Mouse (Mus musculus): Measurements from ENCODE around the gene Clk1. TPM values are rescaled to one million over a fixed set of nuclear protein-coding genes. Genes with fewer than 3 reads are reported as not detected.
A peak's percentile ranks its signal among the peaks of the same experiment; 100 is the strongest.
"Not testable (repeated sequence)": the region's sequence is repeated elsewhere in the genome, so short reads cannot be mapped to it uniquely, and the experiment has no call there.

Clk1 gene
- polyA plus RNA-seq, 1 experiment from 2014 or later = 160 TPM

- no peaks in the 10 kb centered on the region for H3K27me3 ChIP-seq (replicated peaks; ENCODE audit: low read depth, poor library complexity, severe bottlenecking)
- no peaks in the 10 kb centered on the region for H3K9me3 ChIP-seq
- no peak for DNase-seq (ENCODE audit: low spot score)
- H3K4me1 ChIP-seq = peaks cover 8% of the 10 kb centered on the region; the same call in 1 of the 2 replicates
- peaks cover 83% of the 10 kb centered on the region for H3K36me3 ChIP-seq (replicated peaks)
- WGBS = 96% methylated on average over 6 of the region's 6 CpGs
- no peak overlapping the region for H3K27ac ChIP-seq (replicated peaks)
- no peak overlapping the region for H3K4me3 ChIP-seq
Measured at GRCm38 (mm10) chr1:58397731-58398130, 26.1 kb downstream of the Clk1 start.

- Histone ChIP-seq H3K9me3 (no peaks in the 10 kb centered on the region), H3K4me3 (no peak overlapping the region), H3K27ac (replicated peaks) (no peak overlapping the region), H3K27me3 (replicated peaks; ENCODE audit: low read depth, poor library complexity, severe bottlenecking) (no peaks in the 10 kb centered on the region), H3K4me1 (peaks cover 16% of the 10 kb centered on the region), H3K36me3 (replicated peaks) (peaks cover 68% of the 10 kb centered on the region)
- DNase-seq (ENCODE audit: low spot score) = no peak
- 95% methylated on average over 1 of the region's 1 CpGs for WGBS
Measured at GRCm38 (mm10) chr1:58396179-58396578, 27.7 kb downstream of the Clk1 start.

- Histone ChIP-seq H3K4me1 (peaks cover 18% of the 10 kb centered on the region), H3K36me3 (replicated peaks) (peaks cover 59% of the 10 kb centered on the region), H3K9me3 (no peaks in the 10 kb centered on the region), H3K27ac (replicated peaks) (no peak overlapping the region), H3K4me3 (no peak overlapping the region), H3K27me3 (replicated peaks; ENCODE audit: low read depth, poor library complexity, severe bottlenecking) (no peaks in the 10 kb centered on the region)
- 89% methylated on average over 3 of the region's 3 CpGs for WGBS
- no peak for DNase-seq (ENCODE audit: low spot score)
Measured at GRCm38 (mm10) chr1:58395341-58395740, 28.5 kb downstream of the Clk1 start.

- no peaks in the 10 kb centered on the region for H3K27me3 ChIP-seq (replicated peaks; ENCODE audit: low read depth, poor library complexity, severe bottlenecking)
- H3K27ac ChIP-seq (replicated peaks) = peak overlapping the region; percentile 100
- H3K9me3 ChIP-seq = no peaks in the 10 kb centered on the region
- H3K4me3 ChIP-seq = peak overlapping the region; percentile 90
- peaks cover 43% of the 10 kb centered on the region for H3K36me3 ChIP-seq (replicated peaks)
- DNase-seq (ENCODE audit: low spot score) = peak; percentile 65
- peaks cover 18% of the 10 kb centered on the region for H3K4me1 ChIP-seq
- WGBS = under 1% methylated on average over 85 of the region's 90 CpGs
Measured at GRCm38 (mm10) chr1:58393284-58394195, 30.3 kb downstream of the Clk1 start.

GRCm38 (mm10) chr1:58392652-58393283 is 31.1 kb downstream of the Clk1 start, which contains the start of gene Bzw1:
Gene Bzw1, plus strand, starts transcription at chr1:58392898.
- Histone ChIP-seq H3K4me1 (peaks cover 18% of the 10 kb centered on the region), H3K27me3 (replicated peaks; ENCODE audit: low read depth, poor library complexity, severe bottlenecking) (no peaks in the 10 kb centered on the region), H3K27ac (replicated peaks) (peak within 1 kb of the TSS; percentile 100), H3K4me3 (peak within 1 kb of the TSS; percentile 90), H3K36me3 (replicated peaks) (peaks cover 39% of the 10 kb centered on the region), H3K9me3 (no peaks in the 10 kb centered on the region)
- peak; percentile 94 for DNase-seq (ENCODE audit: low spot score)
- 0% methylated on average over 61 of the region's 61 CpGs for WGBS

GRCm38 (mm10) chr1:58392268-58392651 is 31.6 kb downstream of the Clk1 start:
- Histone ChIP-seq H3K27me3 (replicated peaks; ENCODE audit: low read depth, poor library complexity, severe bottlenecking) (no peaks in the 10 kb centered on the region), H3K27ac (replicated peaks) (peak overlapping the region; percentile 100), H3K4me1 (peaks cover 18% of the 10 kb centered on the region), H3K36me3 (replicated peaks) (peaks cover 36% of the 10 kb centered on the region), H3K4me3 (peak overlapping the region; percentile 90), H3K9me3 (no peaks in the 10 kb centered on the region)
- WGBS = 1% methylated on average over 16 of the region's 16 CpGs
- DNase-seq (ENCODE audit: low spot score) = peak; percentile 62

- H3K27ac ChIP-seq (replicated peaks) = peak overlapping the region; percentile 100
Measured at GRCm38 (mm10) chr1:58391421-58392267, 32.2 kb downstream of the Clk1 start.

GRCm38 (mm10) chr1:58382586-58383281 is 41.1 kb downstream of the Clk1 start:
- 83% methylated on average over 5 of the region's 5 CpGs for WGBS
- H3K27me3 ChIP-seq (replicated peaks; ENCODE audit: low read depth, poor library complexity, severe bottlenecking) = no peaks in the 10 kb centered on the region
- no peaks in the 10 kb centered on the region for H3K4me1 ChIP-seq
- DNase-seq (ENCODE audit: low spot score) = no peak
- peaks cover 10% of the 10 kb centered on the region; the same call in 1 of the 2 replicates for H3K36me3 ChIP-seq (replicated peaks)
- H3K27ac ChIP-seq (replicated peaks) = no peak overlapping the region
- H3K4me3 ChIP-seq = no peak overlapping the region
- no peaks in the 10 kb centered on the region; the same call in 1 of the 2 replicates for H3K9me3 ChIP-seq

More at GRCm38 (mm10) chr1:58391421-58392267, 32.2 kb downstream of the Clk1 start:
- Histone ChIP-seq H3K27me3 (replicated peaks; ENCODE audit: low read depth, poor library complexity, severe bottlenecking) (no peaks in the 10 kb centered on the region), H3K4me1 (peaks cover 18% of the 10 kb centered on the region), H3K4me3 (peak overlapping the region; percentile 90), H3K36me3 (replicated peaks) (peaks cover 36% of the 10 kb centered on the region), H3K9me3 (no peaks in the 10 kb centered on the region; the same call in 1 of the 2 replicates)
- 47% methylated on average over 19 of the region's 19 CpGs for WGBS
- DNase-seq (ENCODE audit: low spot score) = no peak

- DNase-seq (ENCODE audit: low spot score) = no peak
- Histone ChIP-seq H3K4me3 (no peak overlapping the region), H3K27me3 (replicated peaks; ENCODE audit: low read depth, poor library complexity, severe bottlenecking) (no peaks in the 10 kb centered on the region), H3K36me3 (replicated peaks) (no peaks in the 10 kb centered on the region), H3K4me1 (no peaks in the 10 kb centered on the region), H3K9me3 (no peaks in the 10 kb centered on the region), H3K27ac (replicated peaks) (no peak overlapping the region)
- WGBS = 79% methylated on average over 3 of the region's 3 CpGs
Measured at GRCm38 (mm10) chr1:58375574-58376147, 48.2 kb downstream of the Clk1 start.

GRCm38 (mm10) chr1:58374266-58374665 is 49.6 kb downstream of the Clk1 start:
- not testable (repeated sequence) for H3K4me3 ChIP-seq; H3K9me3 ChIP-seq; H3K27ac ChIP-seq (replicated peaks); DNase-seq (ENCODE audit: low spot score); H3K27me3 ChIP-seq (replicated peaks; ENCODE audit: low read depth, poor library complexity, severe bottlenecking); H3K36me3 ChIP-seq (replicated peaks); H3K4me1 ChIP-seq
- WGBS = 89% methylated on average over 2 of the region's 2 CpGs

- WGBS = 82% methylated on average over 2 of the region's 2 CpGs
- Histone ChIP-seq H3K27ac (replicated peaks) (no peak overlapping the region), H3K4me1 (no peaks in the 10 kb centered on the region), H3K4me3 (no peak overlapping the region), H3K36me3 (replicated peaks) (no peaks in the 10 kb centered on the region), H3K9me3 (no peaks in the 10 kb centered on the region), H3K27me3 (replicated peaks; ENCODE audit: low read depth, poor library complexity, severe bottlenecking) (no peaks in the 10 kb centered on the region)
- DNase-seq (ENCODE audit: low spot score) = no peak
Measured at GRCm38 (mm10) chr1:58369716-58370115, 54.1 kb downstream of the Clk1 start.
